Mouse (Mus musculus): ENCODE results near the gene Olfr1255.

The Olfr1255 gene

DNA sequence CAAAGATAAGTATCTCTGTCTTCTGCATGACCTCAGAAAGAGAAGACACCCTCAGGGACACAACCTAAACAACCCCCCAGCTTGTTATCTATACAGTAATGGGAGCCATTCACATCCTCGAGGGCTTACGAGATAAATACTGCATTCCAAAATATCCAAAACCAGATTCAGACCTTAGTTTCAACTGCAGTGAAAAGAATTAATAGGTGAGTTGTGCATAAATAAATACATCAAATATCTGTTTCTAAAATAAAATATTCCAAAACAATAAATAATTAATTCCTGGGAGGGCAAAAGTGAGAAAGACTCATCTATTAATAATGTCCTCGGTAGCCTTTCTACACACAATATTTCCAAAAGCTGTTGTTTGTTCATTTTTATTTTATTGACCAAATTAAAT lies at the start of gene Olfr1255:
Gene Olfr1255, plus strand, starts transcription at position 301 of the 400 bp plus-strand sequence.
- no peak for DNase-seq (ENCODE audit: low spot score)

- DNase-seq (ENCODE audit: low spot score): no peak
These were observed 18.3 kb upstream of the Olfr1255 start, which contains the start of gene Olfr1254 for GRCm38 (mm10) chr2:89793519-89793918. Olfr1254 (minus strand) TSS chr2:89793619.

- DNase-seq (ENCODE audit: low spot score): no peak
These were observed 12.3 kb upstream of the Olfr1255 start for GRCm38 (mm10) chr2:89799583-89799982.

DNA sequence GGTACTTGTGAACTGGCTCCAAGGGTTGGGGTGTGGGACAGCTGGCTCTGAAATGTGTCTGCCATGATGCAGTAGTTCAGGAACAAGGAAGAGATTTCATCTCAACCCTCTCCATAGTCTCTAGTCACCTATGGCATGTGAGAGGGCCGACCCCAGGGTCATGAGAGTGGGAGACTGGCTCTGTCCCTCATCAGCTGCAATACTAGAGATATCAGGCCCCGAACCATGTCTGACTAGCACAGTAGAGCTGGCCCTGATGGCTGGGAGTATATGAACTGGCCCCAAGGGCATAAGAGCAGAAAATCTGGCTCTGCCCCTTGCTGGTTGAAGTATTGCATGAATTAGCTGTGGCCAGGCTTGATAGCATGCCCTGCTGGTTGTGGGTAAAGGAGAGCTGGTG lies 1.1 kb upstream of the Olfr1255 start:
- no peak for DNase-seq (ENCODE audit: low spot score)

GRCm38 (mm10) chr2:89820216-89820615 lies 8.4 kb downstream of the Olfr1255 start:
- no peak for DNase-seq (ENCODE audit: low spot score)

DNA sequence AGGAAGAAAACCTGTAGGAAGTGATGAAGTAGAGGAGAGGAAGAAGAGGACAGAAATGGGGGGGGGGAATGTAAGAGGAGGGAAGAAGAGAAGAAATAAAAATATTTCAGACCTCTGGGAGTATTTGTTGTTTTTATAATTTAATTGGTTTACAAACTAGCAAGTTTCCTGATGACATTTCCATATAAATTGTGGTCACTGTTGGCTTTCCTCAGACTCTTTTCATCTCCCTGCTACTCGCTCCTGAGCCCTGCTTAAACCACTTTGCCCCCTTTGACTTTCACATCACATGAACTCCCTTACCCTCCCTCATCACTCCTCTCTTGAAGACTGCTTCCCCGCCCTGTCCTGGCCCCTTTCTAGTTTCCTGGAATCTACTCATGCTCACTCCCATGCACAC lies 29.6 kb downstream of the Olfr1255 start, which contains the start of gene Olfr1256:
Gene Olfr1256, minus strand, starts transcription at position 101 of the 400 bp plus-strand sequence.
- DNase-seq (ENCODE audit: low spot score): no peak

DNA sequence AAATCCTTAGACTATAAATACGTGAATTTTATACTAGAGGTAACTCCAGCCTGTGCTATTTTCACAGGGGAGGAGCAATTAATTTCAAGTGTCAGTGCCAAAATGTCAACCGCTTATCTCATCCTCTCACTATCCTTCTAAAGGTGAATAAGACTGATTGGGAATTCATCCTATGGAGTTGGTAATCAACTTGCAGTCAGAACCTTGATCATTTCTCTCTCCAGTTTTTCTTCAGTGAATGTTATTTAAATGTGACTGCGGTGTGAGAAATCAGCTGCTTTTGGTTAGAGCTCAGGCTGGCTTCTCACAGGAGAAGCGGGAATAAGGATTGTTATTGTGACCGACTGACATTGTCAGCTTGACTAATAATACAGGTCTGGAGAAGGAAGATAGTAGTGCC lies 36.3 kb downstream of the Olfr1255 start, which contains the start of gene Olfr48:
Gene Olfr48, minus strand, starts transcription at position 101 of the 400 bp plus-strand sequence.
- no peak for DNase-seq (ENCODE audit: low spot score)

DNA sequence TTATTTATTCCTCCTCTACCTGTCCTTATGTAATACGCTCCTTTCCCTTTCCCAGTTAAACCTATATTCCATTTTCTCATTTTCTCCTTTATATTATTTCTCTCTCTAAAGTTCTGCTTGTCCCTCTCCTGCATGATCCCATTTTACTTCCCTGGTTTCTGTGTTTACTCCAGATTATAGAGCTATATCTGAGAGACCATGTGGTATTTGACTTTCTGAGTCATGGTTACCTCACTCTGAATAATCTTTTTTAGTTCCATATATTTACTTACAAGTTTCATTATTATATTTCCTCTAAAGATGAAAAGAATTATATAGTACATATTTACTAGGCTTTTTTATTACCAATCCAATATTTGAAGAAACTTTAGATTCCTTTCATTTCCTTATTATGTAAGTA lies 37.4 kb downstream of the Olfr1255 start:
- DNase-seq (ENCODE audit: low spot score): no peak

Data from yolk sac, embryonic 10.5 days (tissue).